Mouse (Mus musculus) ovary, postnatal 10 days (tissue): ENCODE results near the gene Ccdc114.
"Not testable (repeated sequence)": the region's sequence is repeated elsewhere in the genome, so short reads cannot be mapped to it uniquely, and the experiment has no call there.

Source experiments
- DNase-seq: peaks from one replicate; pipeline ENCODE4 v3.0.0; 2022; ENCODE audit warnings: low spot score

Ccdc114 gene

GRCm38 (mm10) chr7:45919083-45919671, 4.7 kb upstream of the Ccdc114 start:
- no peak for DNase-seq

- no peak for DNase-seq
These were observed 4.1 kb upstream of the Ccdc114 start for GRCm38 (mm10) chr7:45919761-45920160.

- no peak for DNase-seq
These were observed 3.2 kb upstream of the Ccdc114 start for GRCm38 (mm10) chr7:45920583-45921241.

- DNase-seq: no peak
These were observed 2.6 kb upstream of the Ccdc114 start, which contains the start of gene Emp3 for GRCm38 (mm10) chr7:45921242-45921621. Gene Emp3, minus strand, starts transcription at chr7:45921404.

GRCm38 (mm10) chr7:45921950-45922600, 1.8 kb upstream of the Ccdc114 start:
- no peak for DNase-seq

- peak; percentile 89 for DNase-seq
These were observed 727 bp upstream of the Ccdc114 start for GRCm38 (mm10) chr7:45922928-45923761.

- DNase-seq: no peak
These were observed 551 bp downstream of the Ccdc114 start for GRCm38 (mm10) chr7:45924429-45924816.

- DNase-seq: no peak
These were observed 4.9 kb downstream of the Ccdc114 start for GRCm38 (mm10) chr7:45928626-45929295.

GRCm38 (mm10) chr7:45929688-45930087, 5.8 kb downstream of the Ccdc114 start:
- no peak for DNase-seq

GRCm38 (mm10) chr7:45933766-45934165, 9.9 kb downstream of the Ccdc114 start:
- not testable (repeated sequence) for DNase-seq

GRCm38 (mm10) chr7:45935114-45935513, 11.2 kb downstream of the Ccdc114 start:
- DNase-seq: no peak

- no peak for DNase-seq
These were observed 16.0 kb downstream of the Ccdc114 start for GRCm38 (mm10) chr7:45939836-45940235.

GRCm38 (mm10) chr7:45941986-45942385, 18.1 kb downstream of the Ccdc114 start:
- DNase-seq: no peak

GRCm38 (mm10) chr7:45943280-45943679, 19.4 kb downstream of the Ccdc114 start:
- DNase-seq: not testable (repeated sequence)

GRCm38 (mm10) chr7:45949061-45949460, 25.2 kb downstream of the Ccdc114 start:
- DNase-seq: no peak

- DNase-seq: no peak
These were observed 32.7 kb downstream of the Ccdc114 start for GRCm38 (mm10) chr7:45956611-45957010.

GRCm38 (mm10) chr7:45971831-45972723, 48.2 kb downstream of the Ccdc114 start:
- DNase-seq: no peak

GRCm38 (mm10) chr7:45973271-45973687, 49.4 kb downstream of the Ccdc114 start:
- no peak for DNase-seq

GRCm38 (mm10) chr7:45974103-45974502, 50.2 kb downstream of the Ccdc114 start:
- DNase-seq: no peak

- DNase-seq: no peak
These were observed 50.6 kb downstream of the Ccdc114 start for GRCm38 (mm10) chr7:45974512-45974911.

- DNase-seq: no peak
These were observed 57.7 kb downstream of the Ccdc114 start for GRCm38 (mm10) chr7:45981612-45982011.
